Mouse (Mus musculus) kidney, embryonic 15.5 days (tissue): Measurements from ENCODE around the gene Kat6b. TPM values are rescaled to one million over a fixed set of nuclear protein-coding genes. Genes with fewer than 3 reads are reported as not detected.

ENCODE experiments used
- ATAC-seq: fragments of 200-750 bp; cut with Nextera tagmentation; replicated peaks from 2 replicates; pipeline ENCODE4 v1.8.0; 2017; ENCODE audit warnings: moderate TSS enrichment; ENCODE audit not compliant: low FRiP score
- H3K27ac ChIP-seq: fragments of 300-500 bp; sonication (generic); 2 replicates; pipeline ENCODE4 v1.5.1; 2015; ENCODE audit warnings: mild to moderate bottlenecking, inconsistent platforms
- H3K27me3 ChIP-seq: fragments of 300-500 bp; sonication (generic); 2 replicates; pipeline ENCODE4 v1.6.1; 2015; ENCODE audit warnings: inconsistent platforms
- H3K36me3 ChIP-seq: fragments of 300-500 bp; sonication (generic); 2 replicates; pipeline ENCODE4 v1.6.1; 2015; ENCODE audit warnings: inconsistent platforms
- H3K4me1 ChIP-seq: fragments of 300-500 bp; sonication (generic); 2 replicates; pipeline ENCODE4 v1.6.1; 2015; ENCODE audit warnings: inconsistent platforms
- H3K4me2 ChIP-seq: fragments of 300-500 bp; sonication (generic); 2 replicates; pipeline ENCODE4 v1.6.1; 2015; ENCODE audit warnings: moderate library complexity, mild to moderate bottlenecking, inconsistent platforms
- H3K4me3 ChIP-seq: fragments of 300-500 bp; sonication (generic); replicated peaks from 2 replicates; pipeline ENCODE4 v1.5.1; 2015; ENCODE audit warnings: mild to moderate bottlenecking, inconsistent platforms
- H3K9ac ChIP-seq: fragments of 300-500 bp; sonication (generic); 2 replicates; pipeline ENCODE4 v1.6.1; 2015; ENCODE audit warnings: mild to moderate bottlenecking, inconsistent platforms
- H3K9me3 ChIP-seq: fragments of 300-500 bp; sonication (generic); replicated peaks from 2 replicates; pipeline ENCODE4 v1.6.1; 2016; ENCODE audit warnings: inconsistent platforms
- WGBS: fragments of 180-500 bp; shearing (Covaris S2); methylation state at CpG from one replicate; pipeline ENCODE4 v1.1.7; 2015; ENCODE audit warnings: mixed read lengths; 5-methylcytosine and 5-hydroxymethylcytosine counted together
- polyA plus RNA-seq: library from polyadenylated mRNA; unstranded; fragments of >200 nt; fragmentation: Nextera tagmentation; extraction: Ambion mirVana; gene quantifications from 2 replicates; pipeline ENCODE4 v1.2.1, GENCODE M21; 2015

The Kat6b gene
- polyA plus RNA-seq, 1 experiment from 2014 or later = 13.8 TPM

DNA sequence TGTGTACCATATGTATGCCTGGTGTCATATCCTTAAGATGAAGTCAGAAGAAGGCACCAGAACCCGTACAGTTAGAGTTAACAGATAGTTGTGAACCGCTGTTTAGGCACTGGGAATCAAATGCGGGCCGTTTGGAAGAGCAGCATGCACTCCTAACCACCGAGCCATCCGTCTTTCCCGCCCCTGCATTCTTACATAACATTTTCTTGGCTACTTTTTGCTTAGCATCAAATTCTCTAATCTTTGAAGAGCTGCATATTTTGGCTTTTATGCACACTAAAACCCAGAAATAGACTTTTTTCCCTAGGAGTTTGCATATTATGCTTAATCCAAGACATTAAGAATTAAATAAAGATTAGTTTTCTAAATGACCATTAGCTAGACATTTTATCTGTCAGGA is 69.3 kb downstream of the Kat6b start:
- H3K9me3 ChIP-seq = no peaks in the 10 kb centered on the region
- no peaks in the 10 kb centered on the region for H3K36me3 ChIP-seq
- peaks cover 64% of the 10 kb centered on the region for H3K4me1 ChIP-seq
- H3K9ac ChIP-seq = no peak overlapping the region
- H3K4me2 ChIP-seq = no peak overlapping the region
- no peak for ATAC-seq
- no peak overlapping the region for H3K27ac ChIP-seq
- no peaks in the 10 kb centered on the region for H3K27me3 ChIP-seq
- WGBS = 64% methylated on average over 7 of the region's 7 CpGs
- H3K4me3 ChIP-seq = no peak overlapping the region

DNA sequence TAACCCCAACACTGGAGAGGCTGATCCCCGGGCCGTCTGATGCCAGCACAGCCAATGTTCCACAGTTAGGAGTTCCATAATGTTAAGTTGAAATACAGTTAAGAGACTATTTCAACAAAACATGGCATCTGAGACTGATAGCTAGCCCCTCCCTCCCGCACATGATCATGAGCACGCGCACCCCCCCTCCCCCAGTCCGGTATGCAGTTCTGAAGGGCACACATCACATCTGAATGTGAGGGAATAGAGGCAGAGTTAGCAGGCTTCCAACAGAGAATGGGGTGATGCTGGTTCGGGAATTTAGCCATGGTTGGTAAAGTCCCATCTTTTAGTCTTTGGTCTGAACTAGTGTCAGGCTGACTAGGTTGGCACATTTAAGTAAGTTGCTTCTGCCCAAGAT is 70.4 kb downstream of the Kat6b start:
- peaks cover 66% of the 10 kb centered on the region for H3K4me1 ChIP-seq
- H3K27me3 ChIP-seq = no peaks in the 10 kb centered on the region
- H3K36me3 ChIP-seq = no peaks in the 10 kb centered on the region
- H3K9ac ChIP-seq = no peak overlapping the region
- H3K4me2 ChIP-seq = no peak overlapping the region
- H3K4me3 ChIP-seq = no peak overlapping the region
- 93% methylated on average over 7 of the region's 7 CpGs for WGBS
- ATAC-seq = no peak
- no peaks in the 10 kb centered on the region for H3K9me3 ChIP-seq
- H3K27ac ChIP-seq = no peak overlapping the region

DNA sequence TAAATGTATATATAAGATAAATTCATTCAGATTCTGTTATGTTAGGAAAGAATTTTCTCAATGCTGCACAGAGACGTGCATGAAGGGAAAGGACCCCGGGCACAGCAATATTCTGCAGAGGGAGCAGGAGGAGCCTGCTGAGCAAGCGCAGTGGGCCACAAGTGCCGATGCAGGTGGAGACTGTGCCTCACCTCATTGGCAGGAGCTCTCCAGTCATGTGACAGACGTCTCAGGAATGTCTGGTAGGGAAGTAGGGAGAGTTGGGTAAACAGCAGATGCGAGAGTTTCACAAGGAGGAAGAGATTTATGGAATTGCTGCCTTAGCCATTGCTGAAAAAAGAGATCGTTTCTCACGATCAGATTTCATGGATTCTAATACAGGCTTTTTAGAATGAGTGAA is 71.7 kb downstream of the Kat6b start:
- Histone ChIP-seq H3K9me3 (no peaks in the 10 kb centered on the region), H3K4me3 (0 out of 2 replicates have a peak overlapping the region, but pooled peaks have one; percentile 8), H3K27ac (no peak overlapping the region; the same call in 1 of the 2 replicates), H3K9ac (no peak overlapping the region), H3K36me3 (no peaks in the 10 kb centered on the region), H3K4me2 (peak overlapping the region; percentile 34), H3K4me1 (peaks cover 56% of the 10 kb centered on the region), H3K27me3 (no peaks in the 10 kb centered on the region)
- ATAC-seq = peak; percentile 74
- 34% methylated on average over 8 of the region's 8 CpGs for WGBS

DNA sequence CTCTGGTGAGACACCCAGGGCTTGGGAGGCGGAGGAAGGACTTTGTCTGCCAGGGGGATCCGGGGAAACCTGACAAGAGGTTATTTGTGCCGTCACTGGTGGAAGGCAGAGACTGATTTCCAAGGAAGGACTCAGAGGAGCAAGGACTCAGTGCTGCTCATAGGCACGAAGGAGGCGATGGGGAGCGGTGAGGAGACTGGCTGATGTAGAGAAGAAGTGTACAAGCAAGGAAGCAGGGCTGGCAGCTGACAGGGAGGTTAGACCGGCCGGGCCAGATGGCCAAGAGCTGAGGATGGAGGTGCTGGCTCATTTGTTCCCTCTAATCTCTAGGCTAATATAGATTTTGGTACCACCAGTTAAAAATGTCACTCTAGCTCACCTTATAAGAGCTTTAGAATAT is 72.8 kb downstream of the Kat6b start:
- H3K9ac ChIP-seq = no peak overlapping the region

GRCm38 (mm10) chr14:21558440-21559131 is 77.4 kb downstream of the Kat6b start:
- 41% methylated on average over 10 of the region's 10 CpGs for WGBS
- Histone ChIP-seq H3K4me2 (no peak overlapping the region), H3K27me3 (no peaks in the 10 kb centered on the region), H3K4me1 (peaks cover 41% of the 10 kb centered on the region), H3K27ac (peak overlapping the region; percentile 28; the same call in 1 of the 2 replicates), H3K36me3 (no peaks in the 10 kb centered on the region), H3K9ac (no peak overlapping the region), H3K4me3 (no peak overlapping the region), H3K9me3 (no peaks in the 10 kb centered on the region)
- ATAC-seq = no peak

More for the DNA sequence above, 72.8 kb downstream of the Kat6b start:
- Histone ChIP-seq H3K36me3 (no peaks in the 10 kb centered on the region), H3K27me3 (no peaks in the 10 kb centered on the region), H3K4me1 (peaks cover 61% of the 10 kb centered on the region), H3K4me2 (no peak overlapping the region), H3K9me3 (no peaks in the 10 kb centered on the region), H3K4me3 (no peak overlapping the region), H3K27ac (no peak overlapping the region)
- ATAC-seq = no peak
- 80% methylated on average over 8 of the region's 8 CpGs for WGBS

- Histone ChIP-seq H3K4me3 (no peak overlapping the region), H3K36me3 (no peaks in the 10 kb centered on the region), H3K27me3 (no peaks in the 10 kb centered on the region), H3K4me1 (peaks cover 42% of the 10 kb centered on the region), H3K27ac (no peak overlapping the region), H3K9me3 (no peaks in the 10 kb centered on the region), H3K9ac (no peak overlapping the region), H3K4me2 (no peak overlapping the region)
- 85% methylated on average over 7 of the region's 7 CpGs for WGBS
- ATAC-seq = no peak
Observed at GRCm38 (mm10) chr14:21559447-21559846, 78.2 kb downstream of the Kat6b start.

DNA sequence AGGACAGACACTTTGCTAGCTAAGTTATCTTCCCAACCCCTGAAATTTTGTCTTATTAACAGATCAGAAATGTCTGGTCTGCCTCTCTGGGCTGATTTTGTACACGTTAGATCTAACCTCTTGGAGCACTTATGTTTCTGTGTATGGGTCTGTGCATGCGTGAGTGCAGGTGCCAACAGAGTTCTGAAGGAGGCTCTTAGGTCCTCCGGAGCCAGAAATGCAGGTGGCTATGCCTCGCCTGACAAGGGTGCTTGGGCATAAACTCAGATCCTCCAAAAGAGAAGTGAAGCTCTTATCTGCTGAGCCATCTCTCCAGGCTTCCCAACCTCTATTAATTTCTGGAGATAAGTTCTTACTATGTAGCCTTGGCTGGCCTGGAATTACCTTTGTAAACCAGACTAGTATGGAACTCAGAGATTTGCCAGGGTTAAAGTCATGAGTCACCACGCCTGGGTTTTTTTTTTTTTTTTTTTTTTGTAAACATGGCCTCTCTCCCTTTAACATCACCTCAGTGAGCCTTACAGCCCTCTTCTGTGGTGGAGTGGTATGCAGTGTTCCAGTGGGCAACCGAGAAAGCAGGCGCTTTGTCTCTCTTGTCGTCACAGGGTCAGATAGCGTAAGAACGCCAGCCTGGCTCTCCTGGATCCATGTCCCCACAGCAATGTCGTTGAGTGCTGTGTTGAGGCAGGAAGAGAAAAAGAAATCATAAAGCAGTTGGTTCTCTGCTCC is 79.4 kb downstream of the Kat6b start:
- Histone ChIP-seq H3K36me3 (no peaks in the 10 kb centered on the region), H3K4me1 (peaks cover 39% of the 10 kb centered on the region), H3K9ac (no peak overlapping the region), H3K27me3 (no peaks in the 10 kb centered on the region), H3K9me3 (no peaks in the 10 kb centered on the region), H3K4me2 (no peak overlapping the region), H3K4me3 (no peak overlapping the region), H3K27ac (no peak overlapping the region)
- WGBS = 83% methylated on average over 11 of the region's 11 CpGs
- no peak for ATAC-seq

- Histone ChIP-seq H3K27me3 (no peaks in the 10 kb centered on the region), H3K36me3 (no peaks in the 10 kb centered on the region), H3K4me2 (no peak overlapping the region), H3K9me3 (no peaks in the 10 kb centered on the region), H3K27ac (no peak overlapping the region), H3K4me1 (peaks cover 30% of the 10 kb centered on the region), H3K4me3 (no peak overlapping the region), H3K9ac (no peak overlapping the region)
- no peak for ATAC-seq
- WGBS = 86% methylated on average over 8 of the region's 8 CpGs
Observed at GRCm38 (mm10) chr14:21561396-21562065, 80.3 kb downstream of the Kat6b start.

- H3K4me1 ChIP-seq = peaks cover 22% of the 10 kb centered on the region
- no peak overlapping the region for H3K9ac ChIP-seq
- 0 out of 2 replicates have a peak, but pooled peaks have one; percentile 40 for ATAC-seq
- no peaks in the 10 kb centered on the region for H3K27me3 ChIP-seq
- 45% methylated on average over 4 of the region's 4 CpGs for WGBS
- H3K27ac ChIP-seq = no peak overlapping the region; the same call in 1 of the 2 replicates
- H3K36me3 ChIP-seq = no peaks in the 10 kb centered on the region
- H3K9me3 ChIP-seq = no peaks in the 10 kb centered on the region
- no peak overlapping the region for H3K4me2 ChIP-seq
- H3K4me3 ChIP-seq = no peak overlapping the region
Observed at GRCm38 (mm10) chr14:21563584-21564118, 82.4 kb downstream of the Kat6b start.

- no peak overlapping the region for H3K4me3 ChIP-seq
- no peak for ATAC-seq
- no peaks in the 10 kb centered on the region for H3K27me3 ChIP-seq
- no peaks in the 10 kb centered on the region for H3K9me3 ChIP-seq
- no peaks in the 10 kb centered on the region for H3K36me3 ChIP-seq
- H3K4me2 ChIP-seq = no peak overlapping the region
- 83% methylated on average over 10 of the region's 10 CpGs for WGBS
- no peak overlapping the region for H3K27ac ChIP-seq
- H3K4me1 ChIP-seq = peaks cover 13% of the 10 kb centered on the region
- no peak overlapping the region for H3K9ac ChIP-seq
Observed at GRCm38 (mm10) chr14:21565541-21566353, 84.5 kb downstream of the Kat6b start.

- no peak overlapping the region for H3K4me3 ChIP-seq
- H3K27ac ChIP-seq = no peak overlapping the region
- no peaks in the 10 kb centered on the region for H3K36me3 ChIP-seq
- H3K9ac ChIP-seq = no peak overlapping the region
- H3K9me3 ChIP-seq = no peaks in the 10 kb centered on the region
- 94% methylated on average over 7 of the region's 7 CpGs for WGBS
- peaks cover 13% of the 10 kb centered on the region for H3K4me1 ChIP-seq
- no peaks in the 10 kb centered on the region for H3K27me3 ChIP-seq
- no peak overlapping the region for H3K4me2 ChIP-seq
- ATAC-seq = no peak
Observed at GRCm38 (mm10) chr14:21567293-21567984, 86.2 kb downstream of the Kat6b start.
